Mouse (Mus musculus): ENCODE results near the gene Gm44790. TPM values are rescaled to one million over a fixed set of nuclear protein-coding genes. Genes with fewer than 3 reads are reported as not detected.

The Gm44790 gene
- polyA plus RNA-seq, 1 experiment from 2014 or later: 0.46 TPM

DNA sequence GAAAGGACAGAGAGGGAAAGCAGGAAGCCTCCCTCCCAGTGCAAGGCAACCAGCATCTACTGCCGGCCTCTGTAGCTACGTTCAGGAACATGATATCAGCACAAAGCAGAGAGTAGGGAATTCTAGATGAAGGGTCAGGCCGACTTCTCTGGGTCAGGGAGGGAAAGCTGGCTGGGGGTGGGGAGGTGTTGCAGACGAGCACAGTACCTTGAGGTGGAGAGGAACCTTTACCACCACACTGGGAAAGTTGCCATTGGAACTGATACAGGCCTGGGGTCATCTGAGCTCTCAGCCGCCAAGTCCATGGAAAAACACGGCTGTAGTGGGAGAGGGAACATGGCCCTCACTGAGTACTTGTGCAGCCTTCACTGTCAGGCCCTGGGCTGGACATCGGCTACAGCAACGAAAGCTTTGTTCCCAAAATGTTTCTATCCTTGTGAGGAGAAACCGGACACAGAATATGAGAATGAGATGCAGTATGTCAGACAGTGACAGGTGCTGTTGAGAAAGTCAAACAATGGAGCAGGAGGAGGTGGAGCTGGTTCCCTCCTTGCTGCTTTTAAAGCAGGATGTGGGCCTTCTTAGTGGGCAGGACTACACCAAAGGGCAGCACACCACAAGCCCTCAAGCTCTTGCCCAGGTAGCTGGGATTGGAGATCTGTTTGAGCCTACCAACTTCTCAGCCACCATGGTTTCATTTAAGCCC is 49.2 kb downstream of the Gm44790 start:
- Histone ChIP-seq H3K4me3 (ENCODE audit: low read length) (no peak overlapping the region), H3K9ac (ENCODE audit: low read length) (peak overlapping the region; percentile 24; the same call in 1 of the 2 replicates), H3K4me1 (ENCODE audit: control insufficient read depth, insufficient read depth, low read length) (peaks cover 57% of the 10 kb centered on the region), H3K4me2 (ENCODE audit: low read depth, low read length) (no peak overlapping the region), H3K27ac (ENCODE audit: low read length) (peak overlapping the region; percentile 83), H3K27me3 (ENCODE audit: control insufficient read depth, insufficient read depth, low read length) (no peaks in the 10 kb centered on the region), H3K9me3 (replicated peaks; ENCODE audit: control insufficient read depth, low read length) (no peaks in the 10 kb centered on the region), H3K36me3 (ENCODE audit: control insufficient read depth, insufficient read depth) (no peaks in the 10 kb centered on the region)
- WGBS: 37% methylated on average over 9 of the region's 9 CpGs
- no peak for ATAC-seq (replicated peaks; ENCODE audit: extremely low read depth, insufficient read depth, low FRiP score)

DNA sequence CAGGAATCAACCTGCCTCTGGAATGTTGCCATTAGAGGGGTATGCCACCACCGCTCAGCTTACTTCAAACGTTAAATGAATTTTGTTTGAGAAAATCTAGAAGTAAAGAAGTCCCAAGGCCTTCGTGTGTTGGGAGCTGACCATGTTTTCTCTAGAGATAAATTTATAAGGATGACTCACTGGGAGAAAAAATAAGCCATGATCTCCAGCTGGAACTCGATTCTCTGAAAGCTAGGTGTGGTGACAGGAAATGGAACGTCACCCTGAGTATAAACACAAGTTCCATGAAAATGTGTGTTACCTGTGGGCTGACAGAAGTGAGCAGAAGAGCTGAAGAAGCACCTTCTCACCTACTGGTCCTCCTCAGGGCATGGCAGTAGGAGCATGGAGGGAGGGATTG is 50.5 kb downstream of the Gm44790 start:
- no peaks in the 10 kb centered on the region for H3K36me3 ChIP-seq (ENCODE audit: control insufficient read depth, insufficient read depth)
- H3K4me2 ChIP-seq (ENCODE audit: low read depth, low read length): no peak overlapping the region
- H3K9ac ChIP-seq (ENCODE audit: low read length): no peak overlapping the region
- H3K4me1 ChIP-seq (ENCODE audit: control insufficient read depth, insufficient read depth, low read length): peaks cover 62% of the 10 kb centered on the region
- H3K9me3 ChIP-seq (replicated peaks; ENCODE audit: control insufficient read depth, low read length): no peaks in the 10 kb centered on the region
- H3K4me3 ChIP-seq (ENCODE audit: low read length): no peak overlapping the region
- no peak for ATAC-seq (replicated peaks; ENCODE audit: extremely low read depth, insufficient read depth, low FRiP score)
- H3K27ac ChIP-seq (ENCODE audit: low read length): peak overlapping the region; percentile 90; the same call in 1 of the 2 replicates
- no peaks in the 10 kb centered on the region for H3K27me3 ChIP-seq (ENCODE audit: control insufficient read depth, insufficient read depth, low read length)
- 54% methylated on average over 5 of the region's 5 CpGs for WGBS

DNA sequence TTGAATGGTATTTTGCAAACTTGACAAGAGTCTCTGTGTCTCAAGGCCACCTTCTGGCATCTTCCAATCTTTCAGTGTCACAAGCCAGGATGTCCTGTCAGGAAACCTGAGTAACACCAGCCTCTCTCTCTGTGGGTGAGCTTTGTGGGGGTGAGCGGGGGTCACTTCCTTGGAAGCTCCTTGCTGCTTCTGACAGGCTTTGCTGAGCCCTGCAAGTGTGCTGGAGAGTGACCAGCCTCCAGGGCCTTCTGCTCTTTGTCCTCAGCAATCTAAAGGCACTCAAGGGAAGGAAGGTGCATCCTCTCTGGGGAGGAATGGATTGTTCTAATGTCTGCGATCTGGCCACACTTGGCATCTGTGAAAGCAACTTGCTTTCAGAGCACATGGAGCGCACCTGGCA is 52.9 kb downstream of the Gm44790 start:
- Histone ChIP-seq H3K9me3 (replicated peaks; ENCODE audit: control insufficient read depth, low read length) (no peaks in the 10 kb centered on the region), H3K27ac (ENCODE audit: low read length) (peak overlapping the region; percentile 90), H3K27me3 (ENCODE audit: control insufficient read depth, insufficient read depth, low read length) (no peaks in the 10 kb centered on the region), H3K4me1 (ENCODE audit: control insufficient read depth, insufficient read depth, low read length) (peaks cover 52% of the 10 kb centered on the region), H3K9ac (ENCODE audit: low read length) (no peak overlapping the region), H3K36me3 (ENCODE audit: control insufficient read depth, insufficient read depth) (no peaks in the 10 kb centered on the region), H3K4me3 (ENCODE audit: low read length) (no peak overlapping the region), H3K4me2 (ENCODE audit: low read depth, low read length) (no peak overlapping the region)
- ATAC-seq (replicated peaks; ENCODE audit: extremely low read depth, insufficient read depth, low FRiP score): peak; percentile 29
- 64% methylated on average over 3 of the region's 3 CpGs for WGBS

DNA sequence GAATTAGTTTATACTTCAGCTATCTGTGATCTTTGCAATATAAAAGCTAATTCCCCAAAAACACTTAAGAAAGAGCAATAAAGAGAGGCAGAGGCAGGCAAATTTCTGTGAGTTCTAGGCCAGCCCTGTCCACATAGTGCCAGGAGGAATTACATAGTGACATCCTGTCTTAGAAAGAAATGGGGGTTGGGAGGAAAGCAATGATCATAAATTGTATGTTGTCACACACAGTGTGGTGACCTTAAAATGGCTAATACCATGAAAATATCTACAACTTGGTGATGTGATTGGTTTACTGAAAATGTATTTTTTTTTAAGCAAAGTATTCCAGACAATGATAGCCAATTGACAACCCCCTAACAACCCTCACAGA is 53.3 kb downstream of the Gm44790 start:
- H3K4me2 ChIP-seq (ENCODE audit: low read depth, low read length): peak overlapping the region; percentile 53; the same call in 1 of the 2 replicates
- H3K4me1 ChIP-seq (ENCODE audit: control insufficient read depth, insufficient read depth, low read length): peaks cover 55% of the 10 kb centered on the region
- peak overlapping the region; percentile 90 for H3K27ac ChIP-seq (ENCODE audit: low read length)
- H3K4me3 ChIP-seq (ENCODE audit: low read length): no peak overlapping the region
- no peaks in the 10 kb centered on the region for H3K27me3 ChIP-seq (ENCODE audit: control insufficient read depth, insufficient read depth, low read length)
- no peaks in the 10 kb centered on the region for H3K36me3 ChIP-seq (ENCODE audit: control insufficient read depth, insufficient read depth)
- no peak overlapping the region; the same call in 1 of the 2 replicates for H3K9ac ChIP-seq (ENCODE audit: low read length)
- no peak for ATAC-seq (replicated peaks; ENCODE audit: extremely low read depth, insufficient read depth, low FRiP score)
- H3K9me3 ChIP-seq (replicated peaks; ENCODE audit: control insufficient read depth, low read length): no peaks in the 10 kb centered on the region

DNA sequence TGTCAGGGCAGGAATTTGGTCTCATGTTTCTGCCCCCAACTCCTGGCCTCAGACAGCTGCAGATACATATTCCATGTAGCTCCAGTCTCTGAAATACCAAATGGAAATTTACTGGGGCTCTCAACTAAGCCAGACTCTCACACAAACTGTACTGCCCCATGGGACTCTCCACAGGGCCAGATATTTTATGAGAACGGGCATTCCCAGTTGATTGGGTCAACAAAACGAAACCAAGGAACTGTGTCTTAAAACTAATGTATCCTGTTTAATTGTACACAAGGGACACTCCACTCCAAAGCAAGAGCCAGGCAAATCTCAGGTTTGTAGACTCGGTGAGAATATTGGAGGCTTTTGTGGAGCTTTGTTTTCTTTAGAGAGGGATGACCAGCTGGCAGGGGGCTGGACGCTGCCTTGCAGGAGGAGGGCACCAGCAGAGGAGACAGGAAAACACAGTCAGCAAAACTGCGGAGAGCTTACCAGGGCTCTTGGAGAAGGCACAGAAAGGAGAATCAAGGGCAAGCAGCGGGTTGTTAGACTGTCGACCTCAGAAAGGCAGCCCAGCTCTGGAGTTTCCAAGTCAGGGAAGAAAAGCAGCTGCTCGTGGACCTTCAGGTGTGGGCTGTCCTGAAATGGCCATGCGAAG is 53.9 kb downstream of the Gm44790 start:
- H3K36me3 ChIP-seq (ENCODE audit: control insufficient read depth, insufficient read depth): no peaks in the 10 kb centered on the region
- no peaks in the 10 kb centered on the region for H3K9me3 ChIP-seq (replicated peaks; ENCODE audit: control insufficient read depth, low read length)
- peak overlapping the region; percentile 29 for H3K4me3 ChIP-seq (ENCODE audit: low read length)
- ATAC-seq (replicated peaks; ENCODE audit: extremely low read depth, insufficient read depth, low FRiP score): 0 out of 2 replicates have a peak, but pooled peaks have one; percentile 25
- no peaks in the 10 kb centered on the region for H3K27me3 ChIP-seq (ENCODE audit: control insufficient read depth, insufficient read depth, low read length)
- peak overlapping the region; percentile 90 for H3K27ac ChIP-seq (ENCODE audit: low read length)
- WGBS: 31% methylated on average over 9 of the region's 9 CpGs
- H3K4me2 ChIP-seq (ENCODE audit: low read depth, low read length): peak overlapping the region; percentile 53
- H3K9ac ChIP-seq (ENCODE audit: low read length): peak overlapping the region; percentile 66
- H3K4me1 ChIP-seq (ENCODE audit: control insufficient read depth, insufficient read depth, low read length): peaks cover 50% of the 10 kb centered on the region

- H3K4me2 ChIP-seq (ENCODE audit: low read depth, low read length): no peak overlapping the region
- no peak overlapping the region for H3K4me3 ChIP-seq (ENCODE audit: low read length)
- no peak overlapping the region for H3K9ac ChIP-seq (ENCODE audit: low read length)
- 79% methylated on average over 5 of the region's 5 CpGs for WGBS
- ATAC-seq (replicated peaks; ENCODE audit: extremely low read depth, insufficient read depth, low FRiP score): no peak
- H3K9me3 ChIP-seq (replicated peaks; ENCODE audit: control insufficient read depth, low read length): no peaks in the 10 kb centered on the region
- no peaks in the 10 kb centered on the region for H3K27me3 ChIP-seq (ENCODE audit: control insufficient read depth, insufficient read depth, low read length)
- peaks cover 41% of the 10 kb centered on the region for H3K4me1 ChIP-seq (ENCODE audit: control insufficient read depth, insufficient read depth, low read length)
- H3K36me3 ChIP-seq (ENCODE audit: control insufficient read depth, insufficient read depth): no peaks in the 10 kb centered on the region
- H3K27ac ChIP-seq (ENCODE audit: low read length): peak overlapping the region; percentile 26
Measured at GRCm38 (mm10) chr6:86481871-86482270, 55.4 kb downstream of the Gm44790 start.

- H3K9ac ChIP-seq (ENCODE audit: low read length): no peak overlapping the region
- no peaks in the 10 kb centered on the region for H3K27me3 ChIP-seq (ENCODE audit: control insufficient read depth, insufficient read depth, low read length)
- peaks cover 27% of the 10 kb centered on the region for H3K4me1 ChIP-seq (ENCODE audit: control insufficient read depth, insufficient read depth, low read length)
- H3K9me3 ChIP-seq (replicated peaks; ENCODE audit: control insufficient read depth, low read length): no peaks in the 10 kb centered on the region
- no peaks in the 10 kb centered on the region for H3K36me3 ChIP-seq (ENCODE audit: control insufficient read depth, insufficient read depth)
- no peak overlapping the region for H3K27ac ChIP-seq (ENCODE audit: low read length)
- ATAC-seq (replicated peaks; ENCODE audit: extremely low read depth, insufficient read depth, low FRiP score): no peak
- no peak overlapping the region for H3K4me3 ChIP-seq (ENCODE audit: low read length)
- no peak overlapping the region for H3K4me2 ChIP-seq (ENCODE audit: low read depth, low read length)
- 82% methylated on average over 7 of the region's 7 CpGs for WGBS
Measured at GRCm38 (mm10) chr6:86485943-86486640, 59.6 kb downstream of the Gm44790 start.

- no peaks in the 10 kb centered on the region for H3K9me3 ChIP-seq (replicated peaks; ENCODE audit: control insufficient read depth, low read length)
- peak overlapping the region; percentile 52 for H3K4me2 ChIP-seq (ENCODE audit: low read depth, low read length)
- peaks cover 20% of the 10 kb centered on the region for H3K4me1 ChIP-seq (ENCODE audit: control insufficient read depth, insufficient read depth, low read length)
- 5% methylated on average over 24 of the region's 24 CpGs for WGBS
- peak overlapping the region; percentile 70 for H3K9ac ChIP-seq (ENCODE audit: low read length)
- peak overlapping the region; percentile 89 for H3K27ac ChIP-seq (ENCODE audit: low read length)
- H3K36me3 ChIP-seq (ENCODE audit: control insufficient read depth, insufficient read depth): no peaks in the 10 kb centered on the region
- no peaks in the 10 kb centered on the region for H3K27me3 ChIP-seq (ENCODE audit: control insufficient read depth, insufficient read depth, low read length)
- H3K4me3 ChIP-seq (ENCODE audit: low read length): peak overlapping the region; percentile 9
- ATAC-seq (replicated peaks; ENCODE audit: extremely low read depth, insufficient read depth, low FRiP score): peak; percentile 94
Measured at GRCm38 (mm10) chr6:86487358-86488148, 61.1 kb downstream of the Gm44790 start.

Data from heart, embryonic 16.5 days (tissue).